Mouse (Mus musculus) cerebellum, adult 9-10 months (tissue): ENCODE data around the gene Acsl3.

Experiments
- DNase-seq: peaks from one replicate; pipeline ENCODE4 v3.0.0; 2022

Gene Acsl3

DNA sequence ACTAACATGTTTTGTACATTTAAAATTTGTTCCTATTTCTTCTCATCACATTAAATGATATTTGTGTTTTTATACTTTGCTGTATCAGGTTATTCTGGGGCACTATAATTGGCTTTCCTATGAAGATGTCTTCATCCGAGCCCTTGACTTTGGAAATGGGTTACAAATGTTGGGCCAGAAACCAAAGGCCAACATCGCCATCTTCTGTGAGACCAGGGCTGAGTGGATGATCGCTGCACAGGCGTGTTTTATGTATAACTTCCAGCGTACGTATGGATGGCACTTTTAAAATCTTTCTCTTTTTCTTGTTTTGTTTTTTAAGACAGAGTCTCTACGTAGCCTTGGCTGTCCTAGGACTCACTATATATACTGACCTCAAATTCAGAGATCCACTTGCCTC is 30.5 kb downstream of the Acsl3 start:
- no peak for DNase-seq

GRCm38 (mm10) chr1:78694503-78695258 is 37.1 kb downstream of the Acsl3 start:
- DNase-seq: no peak

- DNase-seq: no peak
These were observed 38.7 kb downstream of the Acsl3 start for GRCm38 (mm10) chr1:78696305-78696704.

DNA sequence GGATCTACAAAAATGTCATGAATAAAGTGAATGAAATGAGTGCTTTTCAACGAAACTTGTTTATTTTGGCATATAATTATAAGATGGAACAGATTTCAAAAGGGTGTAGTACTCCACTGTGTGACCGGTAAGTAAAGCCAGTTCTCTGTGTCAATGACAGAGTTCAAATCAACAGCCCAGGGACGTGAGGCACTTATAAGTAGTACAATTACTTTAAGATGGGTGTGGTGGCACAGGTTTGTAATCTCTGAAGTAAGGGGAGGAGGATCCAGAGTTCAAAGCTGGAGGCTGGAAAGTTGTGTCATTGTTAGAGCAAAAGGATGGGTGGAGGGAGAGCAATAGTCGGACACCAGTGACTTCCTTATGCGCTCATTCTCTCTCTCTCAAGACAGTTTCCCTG is 39.3 kb downstream of the Acsl3 start:
- DNase-seq: no peak

DNA sequence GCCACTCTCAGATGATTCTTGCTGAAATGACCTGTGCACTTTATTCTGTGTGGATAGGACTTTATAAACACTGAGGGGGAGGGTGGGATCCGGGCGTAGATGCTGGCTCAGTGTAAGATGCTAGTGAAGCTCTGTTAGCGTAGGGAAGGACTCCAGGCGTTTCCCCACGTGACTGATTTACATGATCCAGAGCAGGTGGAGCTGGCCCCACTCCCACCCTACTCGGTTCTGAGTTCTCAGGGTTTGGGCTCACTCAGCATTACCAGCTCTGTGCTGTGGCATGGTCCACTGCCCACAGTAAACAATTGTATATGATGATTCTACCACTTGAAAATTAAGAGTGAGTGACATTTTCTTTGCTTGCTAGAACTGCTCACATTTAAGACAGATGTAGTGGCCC is 40.5 kb downstream of the Acsl3 start:
- DNase-seq: no peak

DNA sequence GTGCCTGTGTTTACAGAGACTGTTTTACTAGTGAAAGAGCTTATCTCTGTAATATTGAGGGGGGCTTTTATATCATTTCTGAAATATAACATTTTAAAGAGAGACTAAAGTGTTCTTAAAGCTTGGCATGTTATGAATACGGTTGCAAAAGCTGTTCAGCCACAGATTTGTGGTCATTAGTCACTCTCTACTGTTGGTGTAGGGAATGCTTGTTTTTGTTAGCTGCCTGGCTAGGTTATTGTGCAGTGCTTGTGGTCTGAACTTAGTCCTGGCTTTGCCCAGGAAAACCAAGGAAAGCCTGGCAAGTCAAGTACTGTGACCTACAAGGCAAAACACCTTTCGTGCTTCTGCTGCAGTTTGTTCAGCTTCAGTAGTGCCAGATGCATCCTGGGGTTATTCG is 44.1 kb downstream of the Acsl3 start:
- no peak for DNase-seq

DNA sequence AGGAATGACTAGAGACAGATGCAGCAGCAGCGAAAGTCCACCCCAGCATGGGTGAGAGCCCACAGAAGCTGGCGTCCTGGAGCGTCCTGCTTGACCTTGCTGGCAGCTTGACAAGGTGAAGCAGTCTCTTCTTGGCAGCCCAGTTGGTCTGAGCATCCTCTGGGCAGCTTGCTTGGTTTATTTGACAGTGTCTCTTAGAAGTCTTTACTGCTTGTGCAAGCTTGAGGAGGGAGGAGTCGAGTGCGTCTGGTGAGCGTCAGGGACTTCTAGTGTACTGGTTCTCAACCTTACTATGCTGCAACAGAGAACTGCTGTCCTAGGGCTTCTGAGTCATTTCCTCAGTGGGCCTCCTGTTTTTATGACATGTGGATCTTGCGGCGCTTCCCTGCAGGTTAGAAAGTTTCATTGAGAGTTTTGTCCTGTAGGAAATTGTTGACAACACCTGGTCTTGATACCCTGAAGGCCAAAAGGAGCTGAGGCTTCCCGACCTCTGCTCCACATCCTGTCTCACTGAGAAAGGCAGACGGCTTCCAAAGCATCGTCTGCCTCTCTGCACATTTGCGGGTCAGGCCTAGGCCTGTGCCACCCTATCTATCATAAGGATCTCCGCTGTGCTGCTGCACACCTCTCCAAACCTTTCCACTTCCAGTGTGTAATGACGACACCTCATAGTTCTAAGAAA is 44.8 kb downstream of the Acsl3 start:
- DNase-seq: no peak

- DNase-seq: no peak
These were observed 45.3 kb downstream of the Acsl3 start for GRCm38 (mm10) chr1:78702964-78703285.

DNA sequence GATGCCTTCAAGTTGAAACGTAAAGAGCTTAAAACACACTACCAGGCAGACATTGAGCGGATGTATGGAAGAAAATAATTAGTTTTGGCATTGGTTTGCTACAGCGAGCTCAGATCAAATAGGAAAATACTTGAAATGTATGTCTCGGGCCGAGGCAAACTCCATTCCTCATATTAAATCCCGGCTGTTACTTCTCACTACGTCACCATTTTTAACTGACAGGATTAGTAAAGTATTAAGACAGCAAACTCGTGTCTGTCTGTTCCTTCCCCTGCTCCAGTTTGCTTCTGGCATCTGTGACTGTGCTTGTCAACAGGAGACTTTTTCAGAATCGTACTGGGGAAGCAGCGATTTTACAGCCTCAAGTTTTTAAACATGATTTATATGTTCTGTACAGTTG is 48.7 kb downstream of the Acsl3 start:
- DNase-seq: no peak

DNA sequence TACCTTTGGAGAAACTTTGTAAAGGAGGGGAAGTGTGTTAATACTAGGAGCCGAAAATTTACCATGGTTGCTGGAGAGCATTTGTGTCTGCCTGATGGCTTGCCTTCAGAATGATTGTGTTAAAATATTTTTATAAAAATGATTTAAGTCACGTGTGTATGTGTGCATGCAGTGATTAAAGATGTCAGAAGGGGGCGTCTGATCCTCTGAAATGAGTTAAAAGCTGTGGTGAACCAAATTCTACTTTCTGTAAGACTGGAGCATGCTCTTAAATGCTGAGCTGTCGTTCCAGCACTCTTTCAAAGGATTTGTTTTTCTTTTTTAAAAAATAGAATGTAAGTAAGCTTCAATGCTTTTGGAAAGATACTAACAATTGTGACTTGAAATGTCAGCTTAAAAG is 49.7 kb downstream of the Acsl3 start:
- peak; percentile 28 for DNase-seq

DNA sequence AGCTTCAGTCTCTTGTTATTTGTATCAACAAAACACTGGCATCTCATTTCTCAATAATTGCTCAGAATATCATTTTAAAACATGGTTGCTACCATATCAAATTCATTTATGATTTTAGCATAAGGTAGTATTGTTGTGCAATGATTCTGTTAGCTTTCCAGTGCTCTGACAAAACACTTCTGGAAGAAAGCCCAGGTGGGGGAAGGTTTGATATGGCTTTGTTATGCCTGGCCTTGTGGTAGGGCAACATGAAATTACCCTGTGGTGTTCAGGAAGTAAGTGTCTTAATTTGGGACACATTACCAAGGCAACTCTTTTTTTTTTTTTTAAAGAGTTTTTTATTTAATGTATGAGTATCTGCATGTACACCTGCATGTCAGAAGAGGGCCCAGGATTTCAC is 52.4 kb downstream of the Acsl3 start:
- no peak for DNase-seq

DNA sequence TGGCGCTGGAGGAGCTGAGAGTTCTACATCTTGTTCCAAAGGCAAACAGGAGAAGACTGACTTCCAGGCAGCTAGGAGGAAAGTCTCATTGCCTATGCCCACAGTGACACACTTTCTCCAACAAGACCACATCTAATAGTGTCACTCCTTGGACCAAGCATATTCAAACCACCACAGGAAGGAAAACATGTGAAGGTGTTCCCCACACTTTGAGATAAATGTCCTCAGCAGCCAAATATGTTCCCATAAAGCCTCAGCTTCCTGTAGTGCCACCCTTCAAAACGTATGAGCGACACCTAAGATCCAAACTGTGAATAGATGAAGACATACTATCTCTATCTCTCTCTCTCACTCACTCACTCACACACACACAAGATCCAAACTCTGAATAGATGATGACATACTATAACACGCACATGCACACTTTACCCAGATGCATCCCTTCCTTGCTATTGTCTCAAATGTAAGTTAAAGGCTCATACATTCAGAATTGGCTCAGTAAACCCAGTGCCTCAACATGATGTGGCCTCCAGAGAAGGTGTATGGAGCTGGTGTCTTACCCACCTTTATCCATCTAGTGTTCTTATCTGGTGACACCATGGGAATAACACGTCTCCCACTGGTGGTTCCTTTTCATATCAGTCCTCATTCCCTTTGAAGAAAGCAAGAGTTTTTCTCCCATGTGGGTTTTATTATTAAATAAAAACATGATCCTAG is 53.1 kb downstream of the Acsl3 start:
- no peak for DNase-seq

DNA sequence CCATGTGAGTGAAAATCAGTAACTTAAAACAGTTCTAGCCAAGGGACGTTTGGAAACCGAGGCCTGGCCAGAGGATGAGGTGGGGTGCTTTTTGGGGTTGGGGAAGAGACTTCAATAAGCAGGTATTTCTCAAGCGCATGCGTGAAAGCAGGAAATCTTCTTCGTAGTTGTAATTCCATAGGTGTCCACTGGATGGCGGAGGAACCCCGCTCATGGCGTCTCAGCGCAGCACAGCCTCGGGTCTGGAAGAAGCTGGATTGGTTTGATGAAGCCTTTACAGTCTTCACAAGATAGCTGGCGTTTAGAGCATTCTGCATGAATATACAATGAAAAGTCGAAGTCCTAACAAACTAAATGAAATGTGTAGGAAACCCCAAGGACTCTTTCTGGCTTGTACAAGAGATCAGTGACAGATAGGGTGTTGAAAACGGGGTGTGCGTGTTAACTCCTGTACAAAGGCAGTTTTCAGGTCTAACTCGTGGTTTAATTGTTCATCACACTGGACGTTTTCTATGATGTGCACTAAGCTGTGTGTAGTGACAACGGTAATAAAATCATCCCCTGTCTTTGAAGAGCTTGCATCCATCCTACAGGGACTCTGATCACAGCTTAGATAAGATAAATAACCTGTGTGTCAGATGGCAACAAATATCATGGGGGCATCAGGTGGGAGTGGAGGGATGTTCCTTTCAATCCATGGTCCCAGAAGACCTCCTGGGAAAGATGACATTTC is 67.0 kb downstream of the Acsl3 start:
- peak; percentile 88 for DNase-seq

- no peak for DNase-seq
These were observed 67.5 kb downstream of the Acsl3 start for GRCm38 (mm10) chr1:78725191-78725490.

- DNase-seq: peak; percentile 50
These were observed 68.1 kb downstream of the Acsl3 start for GRCm38 (mm10) chr1:78725617-78726223.

GRCm38 (mm10) chr1:78730114-78730720 is 72.6 kb downstream of the Acsl3 start:
- DNase-seq: no peak

DNA sequence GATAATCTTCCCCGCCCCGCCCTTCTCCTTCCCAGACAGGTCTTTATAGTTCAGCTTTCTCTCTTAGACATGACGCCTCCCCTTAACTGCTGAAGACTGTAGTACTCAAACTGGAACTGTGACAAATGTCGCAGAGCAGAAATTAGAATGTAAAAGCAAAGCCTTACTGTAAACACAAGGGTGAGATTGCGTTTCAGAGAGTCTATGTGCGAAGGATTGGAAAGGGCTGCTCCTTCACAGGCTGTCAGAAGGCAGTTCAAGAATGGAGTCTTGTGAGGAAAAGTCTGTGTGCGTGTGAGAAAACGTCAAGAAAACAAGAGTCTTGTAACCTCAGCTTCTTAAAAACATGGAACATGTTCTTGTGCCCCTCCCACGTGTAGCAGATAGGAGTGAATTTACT is 74.7 kb downstream of the Acsl3 start:
- DNase-seq: no peak

DNA sequence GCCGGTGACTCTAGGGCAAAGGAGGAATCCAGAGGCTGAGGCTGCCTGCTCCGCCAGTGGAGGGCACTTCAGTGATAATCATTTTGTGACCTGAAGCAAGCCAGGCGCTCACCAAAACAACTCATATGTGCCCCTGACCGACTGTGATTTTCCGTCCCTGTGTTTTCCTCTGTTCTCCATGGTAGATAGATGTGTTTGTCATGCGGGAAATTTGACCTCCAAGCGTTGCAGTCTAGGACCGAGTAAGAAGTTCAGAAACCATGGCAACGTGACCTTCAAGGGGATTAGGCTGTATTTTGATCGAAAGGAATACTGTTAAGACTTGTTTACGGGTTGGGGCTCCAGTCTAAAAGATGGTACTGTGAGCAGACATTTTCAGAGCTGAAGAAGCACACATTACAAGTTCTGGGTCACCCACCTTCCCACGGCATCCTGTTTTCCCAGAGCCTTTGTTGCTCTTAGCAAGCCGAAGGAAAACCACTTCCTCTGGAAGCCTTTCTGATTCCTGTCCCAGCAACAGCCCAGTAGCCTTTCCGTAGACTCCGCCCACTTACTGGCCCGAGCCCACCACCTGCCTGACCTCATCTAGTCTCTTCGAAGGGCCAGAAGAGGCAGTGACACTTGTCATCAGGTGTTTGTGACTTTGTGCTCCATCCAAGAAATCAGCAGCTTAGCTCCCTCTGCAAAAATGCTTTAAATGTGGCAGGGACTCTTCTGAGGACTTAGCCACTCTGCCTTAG is 76.8 kb downstream of the Acsl3 start:
- no peak for DNase-seq

DNA sequence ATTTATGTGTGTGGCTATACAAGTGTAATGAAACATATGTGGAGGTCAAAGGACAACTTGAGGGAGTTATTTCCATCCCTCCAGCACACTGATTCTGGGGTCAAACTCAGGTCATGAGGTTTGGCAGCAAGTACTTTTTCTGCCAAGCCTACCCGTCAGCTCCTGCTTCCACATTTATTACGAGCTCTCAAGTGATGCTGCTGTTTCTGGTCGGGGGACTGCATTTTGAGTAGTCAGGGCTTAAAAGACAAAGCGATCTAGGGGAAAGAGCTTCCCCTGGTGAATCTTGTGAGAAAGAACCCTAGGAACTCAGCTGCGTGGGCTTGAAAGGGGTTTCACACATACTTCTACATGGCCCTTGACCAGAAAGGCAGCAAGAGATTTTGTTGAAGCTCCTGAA is 80.0 kb downstream of the Acsl3 start:
- no peak for DNase-seq

GRCm38 (mm10) chr1:78740676-78741075 is 83.1 kb downstream of the Acsl3 start:
- DNase-seq: peak; percentile 25

DNA sequence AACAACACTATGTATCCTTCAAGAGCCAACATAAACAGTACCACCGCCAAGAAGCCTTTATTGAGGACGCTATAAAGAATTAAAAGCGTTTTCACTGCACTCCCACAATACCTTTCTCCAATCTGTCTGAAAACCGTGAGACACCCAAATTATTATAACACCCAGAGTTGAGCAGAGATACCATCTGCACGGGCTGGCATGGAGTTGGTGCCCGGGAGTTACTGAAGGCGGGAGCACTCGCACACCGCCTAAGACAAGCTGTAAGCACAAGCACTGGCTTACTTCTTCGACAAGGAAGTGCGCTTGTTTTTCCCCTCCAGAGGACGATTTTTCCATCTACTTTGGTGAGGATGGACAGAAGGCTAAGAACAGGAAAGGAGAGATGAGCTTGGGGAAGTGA is 84.6 kb downstream of the Acsl3 start:
- DNase-seq: peak; percentile 39

- no peak for DNase-seq
These were observed 85.7 kb downstream of the Acsl3 start for GRCm38 (mm10) chr1:78743318-78743717.
